Mouse (Mus musculus) limb, embryonic 12.5 days (tissue): ENCODE measurements around the gene Sapcd1. TPM values are rescaled to one million over a fixed set of nuclear protein-coding genes. Genes with fewer than 3 reads are reported as not detected.

Source experiments
- ATAC-seq: fragments of 200-750 bp; cut with Nextera tagmentation; 2 replicates; pipeline ENCODE4 v1.8.0; 2017; ENCODE audit warnings: low read depth, moderate TSS enrichment; ENCODE audit not compliant: insufficient number of reproducible peaks, insufficient read depth, low FRiP score, low TSS enrichment
- H3K27ac ChIP-seq: fragments of 300-500 bp; sonication (generic); 2 replicates; pipeline ENCODE4 v1.5.1; 2016; ENCODE audit warnings: mild to moderate bottlenecking, moderate library complexity
- H3K27me3 ChIP-seq: fragments of 300-500 bp; sonication (generic); 2 replicates; pipeline ENCODE4 v1.6.1; 2016; ENCODE audit warnings: mild to moderate bottlenecking, moderate library complexity
- H3K36me3 ChIP-seq: fragments of 300-500 bp; sonication (generic); 2 replicates; pipeline ENCODE4 v1.6.1; 2016; ENCODE audit warnings: mild to moderate bottlenecking, moderate library complexity
- H3K4me1 ChIP-seq: fragments of 300-500 bp; sonication (generic); replicated peaks from 2 replicates; pipeline ENCODE4 v1.6.1; 2016
- H3K4me2 ChIP-seq: fragments of 300-500 bp; sonication (generic); 2 replicates; pipeline ENCODE4 v1.6.1; 2016; ENCODE audit warnings: mild to moderate bottlenecking, moderate library complexity
- H3K4me3 ChIP-seq: fragments of 300-500 bp; sonication (generic); replicated peaks from 2 replicates; pipeline ENCODE4 v1.5.1; 2016; ENCODE audit warnings: mild to moderate bottlenecking
- H3K9ac ChIP-seq: fragments of 300-500 bp; sonication (generic); replicated peaks from 2 replicates; pipeline ENCODE4 v1.6.1; 2016; ENCODE audit warnings: mild to moderate bottlenecking, moderate library complexity
- H3K9me3 ChIP-seq: fragments of 300-500 bp; sonication (generic); 2 replicates; pipeline ENCODE4 v1.6.1; 2016; ENCODE audit warnings: mild to moderate bottlenecking, moderate library complexity
- WGBS: fragments of 180-500 bp; shearing (Covaris S2); methylation state at CpG from one replicate; pipeline ENCODE4 v1.1.7; 2016; 5-methylcytosine and 5-hydroxymethylcytosine counted together
- polyA plus RNA-seq: library from polyadenylated mRNA; unstranded; fragments of >200 nt; fragmentation: Nextera tagmentation; extraction: Ambion mirVana; gene quantifications from 2 replicates; pipeline ENCODE4 v1.2.1, GENCODE M21; 2016

Sapcd1 gene
- polyA plus RNA-seq: 3.2 and 3.3 TPM in 2 replicates

DNA sequence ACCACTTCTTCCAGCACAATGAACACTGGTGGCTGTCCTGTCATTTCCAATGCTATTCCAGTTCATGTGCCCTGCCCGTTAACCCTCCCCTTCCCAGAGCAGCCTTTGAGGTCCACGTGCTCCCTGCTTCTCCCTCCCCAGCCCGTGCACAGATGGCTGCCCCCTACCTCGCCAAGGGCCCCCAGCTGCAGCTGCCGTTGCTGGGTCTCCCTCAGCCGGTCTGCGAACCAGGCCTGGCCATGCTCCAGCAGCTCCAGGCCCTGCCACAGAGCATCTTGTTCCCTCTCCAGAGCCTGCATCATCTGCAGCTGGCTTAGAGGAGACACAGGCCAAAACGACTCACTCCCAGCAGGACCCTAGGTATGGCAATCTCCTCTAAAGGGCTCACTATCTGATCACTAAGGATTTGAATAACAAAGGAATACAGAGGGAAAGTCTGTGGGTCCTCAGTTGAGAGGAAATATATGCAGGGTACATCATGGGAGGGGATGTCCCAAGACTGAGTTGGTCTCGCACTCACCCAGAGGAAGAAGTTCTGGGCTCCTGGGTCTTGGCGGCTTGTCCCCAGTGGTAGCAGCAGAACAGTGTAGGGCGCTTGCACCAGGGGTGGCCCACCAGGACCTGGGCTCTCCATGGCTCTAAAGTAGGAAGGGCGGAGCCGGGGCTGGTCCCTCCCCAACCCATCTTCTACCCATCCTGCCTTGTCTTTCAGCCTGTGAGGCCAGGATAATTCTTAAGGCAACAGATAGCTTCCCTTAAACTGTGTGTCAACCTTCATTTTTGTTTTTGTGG lies at the start of gene Sapcd1:
Gene Sapcd1 (minus strand): TSS at position 740 of the 792 bp plus-strand sequence.
- Histone ChIP-seq H3K9ac (0 out of 2 replicates have a peak within 1 kb of the TSS, but pooled peaks have one; percentile 8), H3K4me2 (peak within 1 kb of the TSS; percentile 18), H3K27ac (peak within 1 kb of the TSS; percentile 63), H3K27me3 (no peaks in the 10 kb centered on the region), H3K4me1 (peaks cover 17% of the 10 kb centered on the region), H3K9me3 (no peaks in the 10 kb centered on the region), H3K36me3 (no peaks in the 10 kb centered on the region), H3K4me3 (peak within 1 kb of the TSS; percentile 12; the same call in 1 of the 2 replicates)
- 34% methylated on average over 13 of the region's 13 CpGs for WGBS
- 0 out of 2 replicates have a peak, but pooled peaks have one; percentile 50 for ATAC-seq

DNA sequence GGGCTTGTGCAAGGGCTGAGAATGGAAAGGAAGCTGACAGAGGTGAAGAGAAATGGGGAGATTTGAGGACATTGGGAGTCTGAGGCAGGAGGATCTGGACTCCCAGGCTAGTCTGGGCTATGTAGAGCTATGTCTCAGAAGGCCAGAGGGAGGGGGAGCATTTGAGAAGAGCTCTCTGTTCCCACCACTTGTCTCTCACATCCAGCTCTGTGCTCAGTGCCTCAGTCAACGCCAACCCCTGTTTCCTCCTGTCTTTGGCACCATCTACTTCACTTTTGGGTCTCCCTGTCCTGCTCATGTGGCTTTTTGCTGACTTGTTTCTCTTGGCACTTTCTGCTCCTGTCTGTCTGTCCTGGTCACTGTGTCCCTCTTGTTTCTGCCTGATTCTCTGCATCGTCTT lies 49.5 kb upstream of the Sapcd1 start:
- 0 out of 2 replicates have a peak overlapping the region, but pooled peaks have one; percentile 4 for H3K27ac ChIP-seq
- no peaks in the 10 kb centered on the region for H3K36me3 ChIP-seq
- H3K9me3 ChIP-seq: no peaks in the 10 kb centered on the region
- H3K4me1 ChIP-seq: peaks cover 28% of the 10 kb centered on the region
- H3K4me3 ChIP-seq: peak overlapping the region; percentile 9; the same call in 1 of the 2 replicates
- 37% methylated on average over 2 of the region's 2 CpGs for WGBS
- peaks cover 22% of the 10 kb centered on the region for H3K27me3 ChIP-seq
- no peak for ATAC-seq
- peak overlapping the region; percentile 40 for H3K4me2 ChIP-seq
- peak overlapping the region; percentile 27; the same call in 1 of the 2 replicates for H3K9ac ChIP-seq

DNA sequence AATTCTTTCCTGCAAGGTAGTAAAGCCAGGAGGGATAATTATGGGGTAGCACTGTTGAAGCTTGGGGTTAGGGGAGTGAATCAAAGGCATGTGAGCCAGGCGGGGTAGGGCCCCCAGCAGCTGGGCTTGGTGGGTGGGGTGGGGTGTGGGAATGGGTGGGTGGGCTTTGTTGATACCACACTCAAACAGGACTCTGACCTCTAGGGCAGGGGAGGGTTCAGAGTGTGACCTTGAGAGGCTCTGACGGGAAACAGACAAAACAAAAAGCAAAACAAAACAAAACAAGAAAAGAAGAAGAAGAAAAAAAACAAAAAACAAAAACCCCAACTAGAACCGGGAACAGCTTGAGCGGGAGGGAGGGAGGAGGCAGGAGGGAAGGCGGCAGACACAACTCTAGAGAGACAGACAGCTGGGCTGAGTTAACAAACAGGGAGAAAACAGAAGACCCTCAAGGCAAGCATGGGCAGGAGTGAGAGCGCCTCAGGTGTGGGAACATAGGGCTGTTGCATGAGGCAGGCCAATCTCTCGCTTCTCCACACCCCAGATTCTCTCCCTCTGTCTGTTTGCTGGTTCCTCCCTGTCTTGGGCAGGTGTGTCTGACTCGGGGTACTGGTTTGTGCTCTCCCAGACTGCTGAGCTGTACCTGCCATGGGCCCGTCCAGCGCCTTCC lies 48.8 kb upstream of the Sapcd1 start, which contains the start of gene Ly6g6e:
Gene Ly6g6e (plus strand): TSS at position 396 of the 670 bp plus-strand sequence.
- H3K9me3 ChIP-seq: no peaks in the 10 kb centered on the region
- peak within 1 kb of the TSS; percentile 9 for H3K4me3 ChIP-seq
- H3K36me3 ChIP-seq: no peaks in the 10 kb centered on the region
- peaks cover 22% of the 10 kb centered on the region for H3K27me3 ChIP-seq
- 20% methylated on average over 10 of the region's 10 CpGs for WGBS
- H3K9ac ChIP-seq: peak within 1 kb of the TSS; percentile 27; the same call in 1 of the 2 replicates
- H3K4me1 ChIP-seq: peaks cover 28% of the 10 kb centered on the region
- peak within 1 kb of the TSS; percentile 40 for H3K4me2 ChIP-seq
- H3K27ac ChIP-seq: 0 out of 2 replicates have a peak within 1 kb of the TSS, but pooled peaks have one; percentile 4
- no peak for ATAC-seq

DNA sequence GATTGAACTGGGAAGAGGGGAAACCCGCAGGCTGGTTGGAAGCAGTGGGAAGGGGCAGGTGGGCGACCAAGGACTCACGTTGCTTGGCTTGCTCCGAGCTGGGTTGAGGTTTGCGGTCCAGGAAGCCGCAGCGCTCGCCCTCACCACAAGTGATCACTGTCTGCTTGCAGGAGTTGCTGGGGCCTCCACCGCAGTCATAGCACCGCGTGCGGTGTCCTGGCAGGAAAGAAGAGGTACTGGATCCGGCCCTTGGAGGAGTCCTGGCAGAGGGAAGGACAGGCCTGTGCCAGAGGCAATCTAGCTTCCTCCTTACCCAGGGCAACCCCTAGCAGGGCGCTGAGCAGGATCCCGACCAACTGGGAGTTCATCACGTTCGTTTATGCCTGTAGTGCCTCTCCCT lies 46.3 kb upstream of the Sapcd1 start:
- Histone ChIP-seq H3K9me3 (no peaks in the 10 kb centered on the region), H3K36me3 (no peaks in the 10 kb centered on the region), H3K4me1 (peaks cover 28% of the 10 kb centered on the region), H3K4me3 (no peak overlapping the region), H3K27me3 (peaks cover 20% of the 10 kb centered on the region), H3K27ac (no peak overlapping the region), H3K4me2 (0 out of 2 replicates have a peak overlapping the region, but pooled peaks have one; percentile 10), H3K9ac (0 out of 2 replicates have a peak overlapping the region, but pooled peaks have one; percentile 23)
- no peak for ATAC-seq
- 36% methylated on average over 17 of the region's 17 CpGs for WGBS

DNA sequence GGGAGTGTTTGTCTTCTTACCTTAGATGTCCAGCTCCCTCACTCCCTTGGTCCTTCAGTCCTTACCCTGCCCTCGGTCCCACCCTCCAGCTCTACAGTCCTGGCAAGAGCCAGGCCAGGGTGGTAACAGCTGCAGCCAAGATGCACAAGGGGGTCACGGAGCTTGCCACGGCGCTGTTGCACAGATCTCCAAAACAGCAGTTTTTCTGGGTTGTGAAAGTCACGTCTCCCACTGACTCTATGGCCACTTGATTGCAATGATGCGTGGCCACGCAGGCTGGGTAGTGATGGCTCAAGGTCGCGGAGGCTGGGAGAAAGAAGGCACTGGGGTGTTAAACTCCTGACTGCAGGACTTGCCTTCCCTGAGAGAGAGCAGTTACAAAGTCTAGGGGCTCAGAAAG lies 43.6 kb upstream of the Sapcd1 start:
- no peak overlapping the region for H3K9ac ChIP-seq
- H3K4me1 ChIP-seq: peaks cover 10% of the 10 kb centered on the region
- no peak for ATAC-seq
- WGBS: 76% methylated on average over 9 of the region's 9 CpGs
- peaks cover 30% of the 10 kb centered on the region for H3K27me3 ChIP-seq
- no peaks in the 10 kb centered on the region for H3K36me3 ChIP-seq
- H3K4me2 ChIP-seq: no peak overlapping the region
- no peak overlapping the region for H3K27ac ChIP-seq
- no peaks in the 10 kb centered on the region for H3K9me3 ChIP-seq
- H3K4me3 ChIP-seq: no peak overlapping the region

DNA sequence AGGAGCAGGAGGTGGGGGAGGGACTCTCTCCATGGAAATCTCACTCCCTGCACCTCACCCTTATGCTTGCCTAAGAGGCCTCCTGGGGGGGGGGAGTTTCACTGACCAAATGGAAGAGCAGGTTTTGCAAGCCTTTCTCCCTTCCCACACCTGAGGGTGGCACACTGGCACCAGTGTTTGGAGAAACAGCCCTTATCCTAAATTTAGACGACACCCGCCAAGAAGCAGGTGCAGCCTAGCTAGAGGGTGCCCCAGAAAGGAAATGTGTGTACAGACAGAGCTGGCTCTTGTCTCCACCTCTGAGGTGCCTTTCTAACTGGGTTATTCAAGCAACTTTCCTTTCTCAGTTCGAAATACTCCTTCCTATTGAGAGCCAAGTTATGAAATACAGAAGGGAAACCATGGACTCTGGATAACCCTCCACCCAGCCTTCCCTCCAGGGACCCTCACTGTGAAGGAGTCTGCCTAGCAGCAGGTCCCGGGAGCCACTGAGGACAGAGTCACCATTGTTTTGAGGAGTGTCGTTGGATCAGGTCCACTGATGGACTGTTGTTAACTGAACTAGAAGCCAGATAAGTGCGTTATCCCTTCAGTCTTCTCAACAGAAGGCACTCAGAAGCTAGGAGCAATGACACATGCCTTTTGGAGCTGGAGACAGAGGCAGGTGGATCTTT lies 42.9 kb upstream of the Sapcd1 start:
- Histone ChIP-seq H3K4me3 (no peak overlapping the region), H3K27me3 (peaks cover 37% of the 10 kb centered on the region), H3K27ac (no peak overlapping the region), H3K4me2 (no peak overlapping the region), H3K36me3 (no peaks in the 10 kb centered on the region), H3K4me1 (peaks cover 9% of the 10 kb centered on the region), H3K9ac (no peak overlapping the region), H3K9me3 (no peaks in the 10 kb centered on the region)
- WGBS: 58% methylated on average over 6 of the region's 6 CpGs
- no peak for ATAC-seq

DNA sequence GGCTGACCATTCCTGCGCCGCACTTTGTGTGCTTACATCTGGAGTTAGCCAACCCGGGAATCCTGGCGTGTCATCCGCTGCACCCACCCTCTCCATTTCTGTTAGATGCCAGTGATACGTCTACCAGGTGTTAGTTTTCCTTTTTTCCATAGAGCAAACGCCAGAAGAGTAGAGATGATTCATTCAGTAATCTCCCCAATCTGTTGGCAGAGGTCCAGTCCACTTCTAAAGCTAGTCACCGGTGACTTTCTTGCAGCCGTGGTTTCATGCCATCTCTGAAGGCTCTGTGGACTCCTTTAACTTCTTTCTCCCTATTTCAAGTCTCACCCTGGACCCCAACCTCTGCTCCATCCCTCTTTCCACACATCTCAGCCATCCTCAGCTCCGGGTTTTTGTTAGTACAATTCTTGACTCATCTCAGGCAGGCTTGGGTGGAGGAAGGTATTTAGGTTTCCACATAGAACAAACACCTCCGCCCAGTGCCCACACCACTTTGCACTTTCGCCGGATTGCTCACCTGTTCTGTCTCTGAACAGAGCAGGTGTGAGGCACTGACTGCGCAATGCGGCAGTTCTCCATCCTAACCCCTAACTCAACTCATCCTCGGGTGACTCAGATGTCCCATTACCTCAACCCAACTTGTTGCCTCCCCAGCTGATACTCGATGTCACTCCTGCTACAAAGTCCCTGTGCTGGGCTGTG lies 40.5 kb upstream of the Sapcd1 start:
- Histone ChIP-seq H3K36me3 (peaks cover 4% of the 10 kb centered on the region; the same call in 1 of the 2 replicates), H3K9ac (no peak overlapping the region), H3K27ac (no peak overlapping the region), H3K4me2 (no peak overlapping the region), H3K4me3 (no peak overlapping the region), H3K4me1 (peaks cover 15% of the 10 kb centered on the region), H3K27me3 (peaks cover 60% of the 10 kb centered on the region), H3K9me3 (no peaks in the 10 kb centered on the region)
- WGBS: 84% methylated on average over 17 of the region's 17 CpGs
- no peak for ATAC-seq

DNA sequence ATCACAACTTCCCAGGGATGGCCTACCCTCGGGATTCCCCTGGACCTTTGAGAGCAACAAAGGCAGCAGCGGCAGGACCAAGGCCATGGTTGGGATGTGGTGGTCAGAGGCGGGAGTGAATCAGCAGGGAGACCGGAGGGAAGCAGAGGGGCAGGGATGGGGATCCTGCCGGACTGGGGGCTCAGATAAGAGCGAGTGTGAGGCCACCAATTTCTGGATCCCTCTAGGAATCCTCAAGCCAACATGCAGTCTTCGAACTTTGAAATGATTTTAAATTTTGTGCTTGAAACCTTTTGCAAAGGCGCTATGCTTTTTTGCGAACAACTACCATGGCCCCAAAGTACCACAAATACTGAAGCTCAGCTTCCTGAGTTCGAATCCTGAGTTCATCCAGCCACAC lies 38.3 kb upstream of the Sapcd1 start, which contains the start of gene Mpig6b:
Gene Mpig6b (minus strand): TSS at position 101 of the 400 bp plus-strand sequence.
- 44% methylated on average over 10 of the region's 10 CpGs for WGBS
- Histone ChIP-seq H3K9me3 (no peaks in the 10 kb centered on the region), H3K9ac (peak within 1 kb of the TSS; percentile 47), H3K36me3 (peaks cover 26% of the 10 kb centered on the region), H3K4me1 (peaks cover 19% of the 10 kb centered on the region), H3K4me3 (peak within 1 kb of the TSS; percentile 38), H3K27me3 (peaks cover 64% of the 10 kb centered on the region), H3K27ac (peak within 1 kb of the TSS; percentile 47; the same call in 1 of the 2 replicates), H3K4me2 (peak within 1 kb of the TSS; percentile 66)
- ATAC-seq: no peak

DNA sequence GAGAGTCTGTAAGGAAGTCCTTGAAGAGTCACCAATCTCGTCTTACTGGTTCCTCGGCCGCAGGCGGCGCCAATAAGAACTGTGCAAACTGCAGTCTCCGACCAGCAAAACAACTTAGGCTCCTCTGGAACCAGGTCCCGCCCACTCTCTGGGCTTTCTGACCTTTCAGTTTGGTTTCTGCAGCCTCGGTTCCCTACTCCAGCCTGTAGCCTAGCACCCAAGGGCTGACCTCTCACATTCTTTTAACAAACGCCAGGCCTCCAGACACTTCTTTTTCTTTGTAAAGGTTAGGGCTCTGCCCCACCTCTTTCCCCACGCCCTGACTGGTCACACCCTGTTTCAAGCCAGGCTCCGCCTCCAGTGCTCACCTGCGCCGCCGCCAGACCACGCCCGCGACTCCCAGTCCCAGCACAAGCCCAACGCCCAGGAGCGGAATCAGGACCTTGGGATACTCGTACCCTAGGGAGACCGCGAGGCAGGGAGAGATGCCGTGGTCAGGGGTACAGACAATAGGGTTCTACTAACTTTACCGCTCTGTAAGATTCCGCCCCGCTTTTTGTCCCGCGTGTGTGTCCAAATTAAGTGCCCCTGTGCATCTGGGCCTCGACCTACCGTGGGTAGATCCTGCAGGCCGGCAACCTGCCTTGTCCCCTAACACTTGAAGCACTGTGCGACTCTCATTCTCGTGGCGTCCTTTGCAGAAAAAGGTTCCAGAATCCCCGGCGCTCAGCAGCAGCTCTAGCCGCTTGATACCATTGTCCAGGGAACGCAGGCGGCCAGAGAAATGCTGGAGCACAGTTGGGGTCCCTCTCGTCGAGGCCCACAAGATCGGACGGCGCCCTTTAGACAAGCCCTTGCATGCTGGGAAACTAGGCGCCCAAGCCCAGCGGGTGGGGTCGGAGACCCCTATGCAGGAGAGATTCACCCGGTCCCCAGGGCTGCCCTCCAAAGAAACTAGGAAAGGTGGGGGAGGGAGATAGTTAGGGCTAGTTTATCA lies 37.4 kb upstream of the Sapcd1 start, which contains the start of gene Ly6g6c:
Gene Ly6g6c (plus strand): TSS at position 438 of the 997 bp plus-strand sequence.
- peaks cover 28% of the 10 kb centered on the region for H3K4me1 ChIP-seq
- peak; percentile 21; the same call in 1 of the 2 replicates for ATAC-seq
- H3K9me3 ChIP-seq: no peaks in the 10 kb centered on the region
- H3K4me3 ChIP-seq: peak within 1 kb of the TSS; percentile 38
- H3K27me3 ChIP-seq: peaks cover 64% of the 10 kb centered on the region
- H3K9ac ChIP-seq: peak within 1 kb of the TSS; percentile 47
- H3K27ac ChIP-seq: peak within 1 kb of the TSS; percentile 47
- H3K36me3 ChIP-seq: peaks cover 34% of the 10 kb centered on the region
- H3K4me2 ChIP-seq: peak within 1 kb of the TSS; percentile 66
- 2% methylated on average over 48 of the region's 48 CpGs for WGBS
